ENCODE assay signal across 11 mouse cellular contexts in genomic region chr2:28218651-28219356, GRCm38 (mm10). TPM values are rescaled to one million over a fixed set of nuclear protein-coding genes. Genes with fewer than 3 reads are reported as not detected.
DNase-seq lines count a peak whose midpoint lies in the region; ATAC-seq lines count a peak whose summit lies in the region.
"Had no signal": no experiment of that assay in that cellular context is flagged by ENCODE, and none has a peak within 500 bp of the region (broad histone marks: within the 10 kb centered on the region; RNA-seq: fewer than 3 reads in every experiment).

No protein-coding gene starts in this region.

- no peak overlapping the region for H3K4me3 ChIP-seq in heart, embryonic 10.5 days
- H3K4me3 ChIP-seq in liver, embryonic 12.5 days, result no peak overlapping the region
- no peak overlapping the region for H3K4me3 ChIP-seq in forebrain, embryonic 16.5 days (replicated peaks; ENCODE audit: low read length)

- 0 out of 2 replicates have a peak overlapping the region, but pooled peaks have one; percentile 16 for H3K27ac ChIP-seq in heart, embryonic 10.5 days
- no peak overlapping the region for H3K27ac ChIP-seq in liver, embryonic 12.5 days
- H3K27ac ChIP-seq in forebrain, embryonic 16.5 days (ENCODE audit: low read length), result no peak overlapping the region

- no peaks in the 10 kb centered on the region; the same call in 1 of the 2 replicates for H3K27me3 ChIP-seq in heart, embryonic 10.5 days (ENCODE audit: insufficient read depth, poor library complexity, severe bottlenecking)
- peaks cover 6% of the 10 kb centered on the region for H3K27me3 ChIP-seq in liver, embryonic 12.5 days (replicated peaks)
- H3K27me3 ChIP-seq in forebrain, embryonic 16.5 days (replicated peaks; ENCODE audit: control insufficient read depth, insufficient read depth, low read length), result no peaks in the 10 kb centered on the region

- no peaks in the 10 kb centered on the region for H3K9me3 ChIP-seq in heart, embryonic 10.5 days
- no peaks in the 10 kb centered on the region for H3K9me3 ChIP-seq in liver, embryonic 12.5 days (replicated peaks)
- H3K9me3 ChIP-seq in forebrain, embryonic 16.5 days (ENCODE audit: control insufficient read depth, low read length), result no peaks in the 10 kb centered on the region

- peaks cover 25% of the 10 kb centered on the region for H3K4me1 ChIP-seq in heart, embryonic 10.5 days
- H3K4me1 ChIP-seq in liver, embryonic 12.5 days, result no peaks in the 10 kb centered on the region
- peaks cover 8% of the 10 kb centered on the region; the same call in 1 of the 2 replicates for H3K4me1 ChIP-seq in forebrain, embryonic 16.5 days (replicated peaks; ENCODE audit: control insufficient read depth, insufficient read depth, low read length)

- no peak overlapping the region for H3K4me2 ChIP-seq in liver, embryonic 12.5 days
- H3K4me2 ChIP-seq in forebrain, embryonic 16.5 days (ENCODE audit: low read length), result no peak overlapping the region
- H3K4me2 ChIP-seq: lung, embryonic 14.5 days had no signal

- no peak overlapping the region for H3K9ac ChIP-seq in liver, embryonic 12.5 days
- no peak overlapping the region for H3K9ac ChIP-seq in forebrain, embryonic 16.5 days (replicated peaks; ENCODE audit: low read depth, low read length)
- H3K9ac ChIP-seq: lung, embryonic 14.5 days had no signal

- peak; percentile 88 for ATAC-seq in cerebellum, adult (ENCODE audit: insufficient number of reproducible peaks, low FRiP score, low TSS enrichment)
- ATAC-seq in liver, embryonic 12.5 days, result no peak
- no peak for ATAC-seq in forebrain, embryonic 16.5 days
- ATAC-seq in megakaryocyte, adult 5-6 weeks (ENCODE audit: poor library complexity, severe bottlenecking), result no peak

- 50% methylated on average over 7 of the region's 7 CpGs for WGBS in heart, embryonic 10.5 days
- 55% methylated on average over 7 of the region's 7 CpGs for WGBS in liver, embryonic 12.5 days (ENCODE audit: insufficient replicate concordance)
- WGBS in forebrain, embryonic 16.5 days, result 61% methylated on average over 7 of the region's 7 CpGs

- H3K36me3 ChIP-seq in heart, embryonic 10.5 days, result peaks cover 9% of the 10 kb centered on the region
- H3K36me3 ChIP-seq in liver, embryonic 12.5 days, result no peaks in the 10 kb centered on the region
- H3K36me3 ChIP-seq in forebrain, embryonic 16.5 days (ENCODE audit: control insufficient read depth, insufficient read depth), result peaks cover 7% of the 10 kb centered on the region

- no peak for DNase-seq in cerebellum, postnatal 4 days (ENCODE audit: low spot score in 2 of 2)
- peak; percentile 64 for DNase-seq in 3T3-L1 (ENCODE audit: low read depth, low spot score)
- DNase-seq in cerebellum, postnatal 10 days, result peak; percentile 88 to 92
- no peak for DNase-seq in heart, embryonic 10.5 days (ENCODE audit: low spot score)
- DNase-seq: kidney, adult 8-10 months; lung, embryonic 14.5 days; thymus, adult 2 months had no signal

RNA-seq across cellular contexts. Expression of gene Olfm1, which starts 26.0 kb away (rescaled TPM):
- 3.7 and 8.8 TPM in 2 replicates for polyA plus RNA-seq in heart, embryonic 10.5 days (2016; fragmentation: Nextera tagmentation; extraction: Ambion mirVana)
- 2.9 and 3.3 TPM in 2 replicates for polyA plus RNA-seq in liver, embryonic 12.5 days (2016; fragmentation: Nextera tagmentation; extraction: Ambion mirVana)
- polyA plus RNA-seq in forebrain, embryonic 16.5 days (2015; fragmentation: Nextera tagmentation; extraction: Ambion mirVana), result 226 and 227 TPM in 2 replicates
- 101 and 108 TPM in 2 replicates for total RNA-seq in megakaryocyte, adult 5-6 weeks (2015)
- total RNA-seq in megakaryocyte, adult 5-6 weeks (2017), result 66.1 and 67.4 TPM in 2 replicates

Comparison
In these comparisons a context has a peak if more than half of its experiments do, and no peak if none do; other contexts are left out.
1. DNase-seq: peak in 3T3-L1 (single experiment) and cerebellum, postnatal 10 days (2 of 2); none in cerebellum, postnatal 4 days (0 of 2) and heart, embryonic 10.5 days (single experiment).
2. RNA of gene Olfm1, which starts 26.0 kb away (polyA plus RNA-seq): 226 to 227 TPM in forebrain, embryonic 16.5 days; 3.7 to 8.8 TPM in heart, embryonic 10.5 days and 2.9 to 3.3 TPM in liver, embryonic 12.5 days; every median in the first group is over 10 times any median in the second.